Mouse (Mus musculus) myocyte (in vitro differentiated cells): Measurements from ENCODE around the gene Elovl6.

Source experiments
- MAX ChIP-seq: IDR thresholded peaks from one replicate; pipeline ENCODE4 v1.6.1; 2011; ENCODE audit warnings: low read depth, mild to moderate bottlenecking, control low read depth
- MYOD1 ChIP-seq, 3 experiments: IDR thresholded peaks; one replicate each; pipeline ENCODE4 v1.6.1; 2011; ENCODE audit warnings: control low read depth in 2 of 3, low read depth in 2 of 3, mild to moderate bottlenecking in 2 of 3, moderate library complexity in 1 of 3; ENCODE audit not compliant: insufficient read length in 2 of 3, control insufficient read depth in 1 of 3
- POLR2A ChIP-seq: IDR thresholded peaks from one replicate; pipeline ENCODE4 v1.6.1; 2011; ENCODE audit warnings: low read depth, mild to moderate bottlenecking, control low read depth, moderate library complexity; ENCODE audit not compliant: insufficient read length
- POLR2AphosphoS2 ChIP-seq: IDR thresholded peaks from one replicate; pipeline ENCODE4 v1.6.1; 2011; ENCODE audit warnings: low read depth, control low read depth; ENCODE audit not compliant: insufficient read length
- REST ChIP-seq: IDR thresholded peaks from one replicate; pipeline ENCODE4 v1.6.1; 2011; ENCODE audit warnings: mild to moderate bottlenecking, control low read depth, moderate library complexity; ENCODE audit not compliant: insufficient read depth, insufficient read length
- USF1 ChIP-seq: IDR thresholded peaks from one replicate; pipeline ENCODE4 v1.6.1; 2011; ENCODE audit warnings: low read depth, mild to moderate bottlenecking, control low read depth, moderate library complexity

DNA sequence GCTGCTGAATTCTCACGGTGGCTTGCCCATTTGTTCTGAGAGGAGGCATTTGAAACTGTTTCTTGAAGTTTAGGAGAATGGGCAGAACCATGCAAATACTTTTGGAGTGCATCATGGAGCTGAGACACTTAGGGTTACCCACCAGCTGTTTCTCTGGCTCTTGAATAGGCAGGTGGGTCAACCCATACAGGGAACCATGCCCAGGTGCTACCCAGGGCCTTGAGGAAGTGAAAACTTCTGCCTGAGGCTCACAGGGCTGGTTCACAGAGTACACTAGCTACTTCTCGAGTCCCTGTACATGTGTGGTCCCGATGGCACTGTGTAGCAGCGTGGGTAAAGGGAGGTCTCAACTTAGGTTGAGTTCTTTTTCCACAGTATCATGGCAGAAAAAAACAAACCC, 43.4 kb upstream of the Elovl6 start:
- TF ChIP-seq REST (no peak), USF1 (no peak), MAX (no peak), POLR2A (no peak), MYOD1 (IDR thresholded peaks at IDR 0.05; ENCODE audit: control insufficient read depth in 1 of 3, insufficient read length in 2 of 3, low read depth in 2 of 3) (no peak), POLR2AphosphoS2 (no peak)
